Mouse (Mus musculus) heart, embryonic 14.5 days (tissue): ENCODE measurements at regions not wholly inside any gene's neighbourhood (a gene's known extent, or its start where the extent isn't known, plus 50 kb on each side); places are given as distances from the start of the nearest gene placed in this dataset.

Source experiments
- ATAC-seq: fragments of 200-750 bp; cut with Nextera tagmentation; 2 replicates; pipeline ENCODE4 v1.8.0; 2017; ENCODE audit warnings: low read depth, moderate TSS enrichment; ENCODE audit not compliant: insufficient number of reproducible peaks, insufficient read depth, low FRiP score
- H3K27ac ChIP-seq, 2 experiments: fragments of 200-500 bp in 1 of 2; fragments of 300-500 bp in 1 of 2; sonication (generic) in 1 of 2; replicated peaks in 1 of 2; 2 replicates each; pipeline ENCODE4 v1.5.1; 2012 to 2014; ENCODE audit warnings: low read depth in 2 of 2, low read length in 2 of 2, control low read depth in 1 of 2, mild to moderate bottlenecking in 1 of 2, mixed read lengths in 1 of 2; ENCODE audit not compliant: control insufficient read depth in 1 of 2, insufficient read depth in 1 of 2
- H3K27me3 ChIP-seq: fragments of 300-500 bp; sonication (generic); 2 replicates; pipeline ENCODE4 v1.6.1; 2014; ENCODE audit warnings: mild to moderate bottlenecking, low read length, control low read depth; ENCODE audit not compliant: control insufficient read depth, insufficient read depth
- H3K36me3 ChIP-seq: fragments of 300-500 bp; sonication (generic); 2 replicates; pipeline ENCODE4 v1.6.1; 2014; ENCODE audit warnings: mild to moderate bottlenecking, control low read depth, low read length, mixed read lengths; ENCODE audit not compliant: control insufficient read depth, insufficient read depth
- H3K4me1 ChIP-seq, 2 experiments: fragments of 200-500 bp in 1 of 2; fragments of 300-500 bp in 1 of 2; sonication (generic) in 1 of 2; 2 replicates each; pipeline ENCODE4 v1.6.1; 2012 to 2014; ENCODE audit warnings: low read length in 2 of 2, control low read depth in 1 of 2, mixed read lengths in 1 of 2; ENCODE audit not compliant: control insufficient read depth in 2 of 2, insufficient read depth in 2 of 2
- H3K4me2 ChIP-seq: fragments of 300-500 bp; sonication (generic); 2 replicates; pipeline ENCODE4 v1.6.1; 2014; ENCODE audit warnings: mild to moderate bottlenecking, low read length
- H3K4me3 ChIP-seq, 2 experiments: fragments of 200-500 bp in 1 of 2; fragments of 300-500 bp in 1 of 2; sonication (generic) in 1 of 2; 2 replicates each; pipeline ENCODE4 v1.5.1; 2012 to 2014; ENCODE audit warnings: low read length in 2 of 2, mild to moderate bottlenecking in 2 of 2, control low read depth in 1 of 2, low read depth in 1 of 2, moderate library complexity in 1 of 2; ENCODE audit not compliant: control insufficient read depth in 1 of 2, insufficient read depth in 1 of 2
- H3K9ac ChIP-seq: fragments of 300-500 bp; sonication (generic); 2 replicates; pipeline ENCODE4 v1.6.1; 2014; ENCODE audit warnings: mild to moderate bottlenecking, low read length
- H3K9me3 ChIP-seq: fragments of 300-500 bp; sonication (generic); 2 replicates; pipeline ENCODE4 v1.6.1; 2016; ENCODE audit warnings: low read length, control low read depth; ENCODE audit not compliant: control insufficient read depth
- WGBS: fragments of 180-500 bp; shearing (Covaris S2); extraction: QIAGEN DNeasy Blood & Tissue Kit; methylation state at CpG from one replicate; pipeline ENCODE4 v1.1.7; 2014; 5-methylcytosine and 5-hydroxymethylcytosine counted together

DNA sequence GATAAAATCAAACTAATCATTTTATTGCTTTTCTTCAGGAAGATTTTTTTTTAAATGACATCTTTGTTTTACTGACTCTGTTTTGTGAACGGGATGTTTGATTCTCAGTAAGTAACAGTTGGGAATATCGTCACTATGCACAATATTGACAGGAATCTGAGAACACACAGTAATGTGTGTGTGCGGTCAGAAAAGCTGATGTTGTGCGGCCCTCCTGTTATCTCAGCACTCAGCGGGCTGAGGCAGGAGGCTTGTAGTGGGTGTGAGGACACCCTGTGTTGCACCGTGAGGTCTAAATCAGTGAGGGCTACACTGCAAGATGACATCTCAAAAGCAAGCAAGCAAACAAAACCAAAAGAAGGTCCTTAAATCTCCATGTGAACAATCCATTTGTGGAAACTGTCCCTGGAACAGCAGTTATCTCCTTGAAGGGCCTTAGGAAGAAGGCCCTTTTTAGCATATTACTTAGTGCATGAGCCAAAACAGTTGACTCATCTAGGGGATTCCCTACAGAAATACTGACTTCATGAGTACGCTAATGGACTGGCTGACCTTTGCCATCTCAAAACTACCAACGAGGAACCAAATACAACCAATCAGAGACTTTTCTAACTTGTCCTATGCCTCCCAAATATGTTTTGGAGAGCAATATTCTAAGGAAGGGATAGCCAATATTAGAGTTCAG is 181.2 kb upstream of the Marcks start:
- WGBS = 82% methylated on average over 8 of the region's 8 CpGs
- Histone ChIP-seq H3K27me3 (no peaks in the 10 kb centered on the region), H3K9me3 (0 out of 2 replicates have a peak, but pooled peaks cover 2% of the 10 kb centered on the region), H3K36me3 (no peaks in the 10 kb centered on the region), H3K27ac (no peak overlapping the region), H3K9ac (no peak overlapping the region), H3K4me1 (no peaks in the 10 kb centered on the region), H3K4me2 (no peak overlapping the region), H3K4me3 (no peak overlapping the region)
- no peak for ATAC-seq

DNA sequence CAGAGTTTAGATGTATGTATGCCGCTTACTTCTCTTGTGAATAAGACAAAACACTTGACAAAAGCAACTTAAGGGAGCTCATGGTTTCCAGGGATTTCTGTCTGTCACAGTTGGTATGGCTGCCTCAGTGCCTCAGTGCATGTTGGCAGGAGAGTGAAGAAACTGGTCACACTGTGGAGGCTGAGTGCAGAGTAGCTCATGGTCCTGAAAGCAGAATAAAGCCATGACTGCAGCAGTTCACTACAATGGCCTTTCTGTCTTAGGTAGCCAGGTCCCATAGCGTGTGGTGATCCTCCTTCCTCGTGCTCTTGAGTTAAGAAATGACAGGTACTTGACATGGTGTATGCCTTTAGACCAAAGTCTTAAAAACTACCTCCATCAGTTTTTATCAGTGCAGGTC is 178.0 kb upstream of the Marcks start:
- H3K27me3 ChIP-seq = no peaks in the 10 kb centered on the region
- H3K4me2 ChIP-seq = no peak overlapping the region
- H3K36me3 ChIP-seq = no peaks in the 10 kb centered on the region
- no peaks in the 10 kb centered on the region for H3K4me1 ChIP-seq
- no peak overlapping the region for H3K9ac ChIP-seq
- no peak for ATAC-seq
- 89% methylated on average over 3 of the region's 3 CpGs for WGBS
- H3K27ac ChIP-seq = no peak overlapping the region
- no peak overlapping the region for H3K4me3 ChIP-seq
- H3K9me3 ChIP-seq = 0 out of 2 replicates have a peak, but pooled peaks cover 2% of the 10 kb centered on the region

DNA sequence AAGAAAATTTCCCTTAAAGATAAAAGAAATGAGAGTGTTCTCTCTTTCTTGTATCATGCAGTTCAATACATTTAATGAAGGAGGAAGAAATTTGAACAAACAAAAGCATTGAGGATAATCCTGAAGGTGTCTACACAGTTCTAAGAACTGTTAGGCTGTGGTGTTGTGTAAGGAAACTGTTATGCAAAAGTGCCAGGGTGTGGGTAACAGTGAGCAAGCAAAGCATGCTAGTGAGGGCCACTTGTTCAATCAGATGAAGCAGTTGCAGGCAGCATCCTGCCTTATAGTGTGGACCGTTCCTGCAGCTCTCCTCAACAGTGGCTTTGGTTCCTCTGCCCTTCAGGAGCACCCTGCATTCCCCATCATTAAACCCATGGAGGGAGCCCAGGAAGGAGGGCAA is 177.1 kb upstream of the Marcks start:
- H3K4me3 ChIP-seq = no peak overlapping the region
- no peak overlapping the region for H3K4me2 ChIP-seq
- ATAC-seq = no peak
- H3K36me3 ChIP-seq = no peaks in the 10 kb centered on the region
- no peak overlapping the region for H3K9ac ChIP-seq
- no peaks in the 10 kb centered on the region for H3K27me3 ChIP-seq
- WGBS = 97% methylated on average over 1 of the region's 1 CpGs
- H3K27ac ChIP-seq = no peak overlapping the region
- 0 out of 2 replicates have a peak, but pooled peaks cover 2% of the 10 kb centered on the region for H3K9me3 ChIP-seq
- H3K4me1 ChIP-seq = no peaks in the 10 kb centered on the region

DNA sequence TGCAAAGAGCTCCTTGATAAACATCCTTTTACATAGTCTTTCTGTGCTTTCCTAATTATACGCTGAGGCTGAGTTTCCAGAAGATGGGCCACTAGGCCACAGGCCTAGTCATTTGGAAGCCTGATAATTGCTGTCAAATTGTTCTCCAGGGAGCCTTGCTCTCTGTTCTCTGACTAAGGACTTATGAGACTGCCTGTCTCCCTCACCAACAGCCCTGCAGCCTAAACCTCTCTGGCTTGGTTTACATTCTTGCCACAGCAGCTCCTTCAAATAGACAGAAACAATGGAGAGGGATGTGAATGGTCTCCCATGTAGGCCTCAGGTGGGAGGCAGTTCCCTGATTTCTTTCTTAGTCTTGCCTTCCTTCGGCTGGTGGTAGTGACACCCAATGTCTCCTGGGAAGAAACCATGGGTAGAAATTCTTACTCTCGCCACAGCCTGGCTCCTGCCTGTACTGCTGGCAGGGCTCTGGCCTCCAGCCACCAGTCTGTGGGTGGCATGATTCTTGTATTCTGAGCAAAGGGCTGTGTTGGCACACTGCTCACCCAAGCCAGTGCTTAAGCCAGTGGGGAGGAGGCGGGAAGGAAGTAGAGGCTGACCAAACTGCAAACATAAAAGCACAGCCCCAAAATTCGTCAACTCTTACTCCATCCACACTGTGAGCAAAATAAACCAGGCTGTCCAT is 176.2 kb upstream of the Marcks start:
- no peak for ATAC-seq
- Histone ChIP-seq H3K9me3 (0 out of 2 replicates have a peak, but pooled peaks cover 2% of the 10 kb centered on the region), H3K4me1 (no peaks in the 10 kb centered on the region), H3K27ac (no peak overlapping the region), H3K36me3 (no peaks in the 10 kb centered on the region), H3K4me3 (no peak overlapping the region), H3K27me3 (no peaks in the 10 kb centered on the region), H3K9ac (no peak overlapping the region), H3K4me2 (no peak overlapping the region)
- 75% methylated on average over 5 of the region's 5 CpGs for whole genome bisulfite sequencing

DNA sequence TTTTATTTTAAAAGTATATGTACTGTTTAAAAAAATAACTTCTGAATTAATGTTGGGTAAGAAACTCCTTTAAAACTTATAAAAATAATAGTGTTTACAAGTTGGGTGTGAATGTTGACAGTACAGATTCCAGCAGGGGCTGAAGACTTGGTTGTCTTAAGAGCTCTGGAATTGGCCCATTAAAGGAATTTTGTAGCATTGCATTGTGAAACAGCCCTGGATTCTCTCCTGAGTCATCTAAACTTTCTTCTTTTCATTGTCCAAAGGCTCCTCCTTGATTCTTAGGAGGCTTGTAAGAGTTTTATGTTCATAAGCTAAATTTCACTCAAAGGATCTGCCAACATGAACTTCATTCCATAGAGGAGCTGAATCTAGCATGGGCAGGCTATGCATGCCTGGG is 174.7 kb upstream of the Marcks start:
- no peak overlapping the region for H3K4me3 ChIP-seq
- no peaks in the 10 kb centered on the region for H3K4me1 ChIP-seq
- H3K36me3 ChIP-seq = no peaks in the 10 kb centered on the region
- no peak overlapping the region for H3K27ac ChIP-seq
- H3K9me3 ChIP-seq = 0 out of 2 replicates have a peak, but pooled peaks cover 2% of the 10 kb centered on the region
- H3K9ac ChIP-seq = no peak overlapping the region
- no peaks in the 10 kb centered on the region for H3K27me3 ChIP-seq
- H3K4me2 ChIP-seq = no peak overlapping the region
- no peak for ATAC-seq

DNA sequence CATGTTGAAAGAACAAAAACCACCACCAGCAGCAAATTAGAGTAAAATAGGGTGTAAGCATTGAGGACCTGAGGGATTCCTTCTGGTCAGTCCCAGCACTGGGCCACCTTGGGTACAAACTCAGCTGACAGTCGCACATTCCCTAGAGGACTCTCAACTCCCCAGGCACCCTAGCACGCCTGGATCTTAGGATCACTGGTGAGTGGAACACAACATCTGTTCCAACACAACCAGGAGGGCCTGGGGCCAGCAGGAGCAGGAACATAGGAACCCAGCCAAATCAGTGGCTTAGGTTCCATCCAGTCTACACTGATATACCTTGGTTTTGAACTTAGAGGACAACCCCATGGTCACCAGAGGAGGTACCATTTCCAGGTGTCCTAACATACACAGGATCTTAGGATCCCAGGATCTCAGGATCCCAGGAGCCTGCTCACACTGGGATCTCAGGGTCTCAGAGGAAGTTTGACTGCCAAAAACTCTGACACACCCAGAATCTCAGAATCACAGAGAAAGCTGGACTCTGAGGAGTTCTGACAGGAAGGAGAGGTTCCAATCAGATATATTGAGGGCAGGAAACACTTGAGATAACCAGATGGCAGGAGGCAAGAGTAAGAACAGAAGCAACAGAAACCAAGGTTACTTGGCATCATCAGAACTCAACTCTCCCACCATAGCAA is 171.7 kb upstream of the Marcks start:
- Histone ChIP-seq H3K9ac (no peak overlapping the region), H3K27me3 (no peaks in the 10 kb centered on the region), H3K27ac (no peak overlapping the region), H3K4me3 (no peak overlapping the region), H3K4me2 (no peak overlapping the region), H3K4me1 (no peaks in the 10 kb centered on the region), H3K36me3 (no peaks in the 10 kb centered on the region), H3K9me3 (no peaks in the 10 kb centered on the region)
- WGBS = 77% methylated on average over 2 of the region's 2 CpGs
- no peak for ATAC-seq

DNA sequence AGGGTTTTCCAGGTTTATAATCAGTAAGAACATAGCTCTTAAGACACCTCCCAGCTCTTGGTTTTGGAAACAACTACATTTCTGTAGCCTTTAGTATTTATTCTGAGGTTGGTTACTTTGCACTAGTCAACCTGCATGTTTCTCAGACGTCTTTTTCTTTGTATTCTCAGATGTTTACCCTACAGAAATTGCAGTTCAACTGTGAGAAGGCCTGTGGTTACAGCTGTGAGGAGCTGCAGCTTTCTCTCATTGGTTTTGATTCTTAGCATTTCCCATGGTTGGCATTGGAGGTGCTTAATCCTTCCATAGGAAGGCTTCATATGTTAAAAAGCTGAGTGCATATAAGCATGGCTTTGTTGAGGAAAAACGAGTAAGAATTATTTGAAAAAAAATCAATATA is 165.9 kb upstream of the Marcks start:
- WGBS = 48% methylated on average over 2 of the region's 2 CpGs

More for the DNA sequence above, 165.9 kb upstream of the Marcks start:
- Histone ChIP-seq H3K27me3 (no peaks in the 10 kb centered on the region), H3K27ac (no peak overlapping the region), H3K4me1 (peaks cover 0 to 7% of the 10 kb centered on the region in 2 experiments; a peak in 1 of 4 replicates), H3K9ac (no peak overlapping the region), H3K4me2 (no peak overlapping the region), H3K9me3 (no peaks in the 10 kb centered on the region), H3K36me3 (no peaks in the 10 kb centered on the region), H3K4me3 (no peak overlapping the region)
- ATAC-seq = no peak
